Mouse (Mus musculus) lung, adult 2 months (tissue): ENCODE results near the gene Gm40193. TPM values are rescaled to one million over a fixed set of nuclear protein-coding genes. Genes with fewer than 3 reads are reported as not detected.
"Not testable (repeated sequence)": the region's sequence is repeated elsewhere in the genome, so short reads cannot be mapped to it uniquely, and the experiment has no call there.

Experiments used
- DNase-seq: peaks from one replicate; pipeline ENCODE4 v3.0.0; 2022
- H3K4me1 ChIP-seq: fragments of 200-500 bp; 2 replicates; pipeline ENCODE4 v1.6.1; 2011; ENCODE audit warnings: low read length; ENCODE audit not compliant: control insufficient read depth, insufficient read depth
- H3K4me3 ChIP-seq: fragments of 200-500 bp; replicated peaks from 2 replicates; pipeline ENCODE3; 2011; ENCODE audit warnings: low read depth, mild to moderate bottlenecking, control low read depth, low read length; ENCODE audit errors: extremely low read depth
- CTCF ChIP-seq: fragments of 200-500 bp; IDR thresholded peaks from 2 replicates; pipeline ENCODE4 v1.5.1; 2011; ENCODE audit warnings: mild to moderate bottlenecking, low read length, control low read depth; ENCODE audit not compliant: insufficient read depth
- POLR2A ChIP-seq: fragments of 200-500 bp; IDR thresholded peaks from 2 replicates; pipeline ENCODE4 v1.6.1; 2011; ENCODE audit warnings: low read depth, mild to moderate bottlenecking, control low read depth, low read length, borderline replicate concordance; ENCODE audit errors: extremely low read depth
- WGBS: fragments of 180-500 bp; shearing (Covaris S2); methylation state at CpG from one replicate; pipeline ENCODE4 v1.1.7; 2018; 5-methylcytosine and 5-hydroxymethylcytosine counted together
- polyA plus RNA-seq: library from polyadenylated mRNA; depleted of rRNA; stranded (reverse); fragments of >200 nt; gene quantifications from 2 replicates; pipeline ENCODE4 v1.2.3, GENCODE M21; 2012

Gene Gm40193
- polyA plus RNA-seq, 1 experiment = not detected

DNA sequence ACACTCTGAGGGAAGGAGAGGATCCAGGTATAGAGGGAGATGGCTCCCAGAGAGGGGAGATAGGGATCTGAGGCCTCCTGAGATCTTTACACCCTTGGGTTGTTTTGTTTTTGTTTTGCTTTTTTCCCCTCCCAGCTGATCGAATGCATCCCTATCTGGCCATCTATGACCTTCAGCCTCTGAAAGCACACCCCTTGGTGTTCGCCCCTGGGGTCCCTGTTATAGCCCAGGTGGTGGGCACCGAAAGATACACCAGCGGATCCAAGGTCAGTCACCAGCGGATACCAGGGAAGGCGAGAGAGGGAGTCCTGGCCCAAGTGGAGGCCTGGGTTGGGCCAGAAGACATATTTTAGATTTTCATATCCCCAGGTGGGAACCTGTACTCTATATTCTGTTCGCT lies 8.2 kb upstream of the Gm40193 start:
- TF ChIP-seq POLR2A = no peak
- TF ChIP-seq CTCF = no peak
- Histone ChIP-seq H3K4me1 (no peaks in the 10 kb centered on the region; the same call in 1 of the 2 replicates), H3K4me3 (no peak overlapping the region)
- WGBS = 84% methylated on average over 7 of the region's 7 CpGs
- no peak for DNase-seq

DNA sequence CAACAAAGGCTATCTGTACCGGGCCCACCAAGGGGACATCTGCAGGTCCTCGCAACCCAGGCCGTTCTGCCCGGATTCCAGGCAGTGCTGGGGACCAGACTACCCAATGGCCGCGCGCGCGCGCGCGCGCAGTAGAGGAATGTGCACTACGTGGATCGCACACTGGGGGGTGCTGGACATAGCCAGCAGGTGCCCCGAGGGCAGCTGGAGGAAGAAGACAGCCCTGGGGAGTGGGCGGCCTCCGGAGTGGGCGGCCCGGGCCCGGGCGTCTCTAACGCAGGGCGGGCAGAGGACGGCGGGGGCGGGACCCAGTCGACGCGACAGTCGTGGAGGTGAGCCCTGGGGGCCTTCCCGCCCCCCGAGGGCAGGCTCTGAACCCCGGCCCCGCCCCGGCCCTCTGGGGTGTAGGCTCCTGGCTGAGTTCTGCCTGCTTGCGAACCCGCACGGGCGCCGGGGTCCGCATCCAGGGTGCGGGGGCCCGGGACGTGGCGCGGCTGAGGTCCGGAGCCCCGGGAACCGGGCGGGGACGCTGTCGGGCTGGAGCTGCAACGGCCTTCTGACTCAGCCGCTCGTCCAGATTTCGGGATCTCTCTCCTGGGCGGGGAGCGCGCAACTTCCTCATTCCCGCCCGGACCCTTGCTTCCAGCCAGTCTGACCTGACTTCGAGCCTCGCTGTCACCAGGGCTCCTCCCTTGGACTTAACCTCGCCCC lies 7.3 kb upstream of the Gm40193 start, which contains the start of gene Pld2:
TSS of gene Pld2 (plus strand) at position 188 of the 711 bp plus-strand sequence.
- TF ChIP-seq CTCF = peak; percentile 57
- TF ChIP-seq POLR2A = peak; percentile 59; the same call in 1 of the 2 replicates
- peak within 1 kb of the TSS; percentile 70 for H3K4me3 ChIP-seq
- no peaks in the 10 kb centered on the region; the same call in 1 of the 2 replicates for H3K4me1 ChIP-seq
- DNase-seq = peak; percentile 89
- under 1% methylated on average over 62 of the region's 65 CpGs for WGBS

DNA sequence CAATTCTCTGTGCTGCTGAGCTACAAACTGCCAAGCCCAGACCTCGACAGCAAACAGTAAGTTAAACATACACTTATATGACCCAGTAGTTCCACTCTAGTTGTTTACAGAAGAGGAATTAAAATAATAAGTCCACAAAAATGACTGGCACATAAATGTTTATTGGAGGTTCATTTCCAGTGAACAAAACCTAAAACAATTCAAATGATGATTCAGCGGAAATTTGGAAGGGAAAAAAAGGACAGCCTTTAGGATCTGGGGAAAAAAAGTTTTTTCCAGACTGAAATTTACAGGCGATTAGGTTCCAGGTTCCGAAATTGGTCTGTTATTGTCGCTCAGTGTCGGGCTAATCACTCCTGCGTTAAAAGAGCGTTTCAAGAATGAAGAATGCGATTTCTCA lies 6.7 kb upstream of the Gm40193 start:
- TF ChIP-seq CTCF (no peak), POLR2A (no peak)
- WGBS = 6% methylated on average over 9 of the region's 9 CpGs
- Histone ChIP-seq H3K4me3 (peak overlapping the region; percentile 70), H3K4me1 (no peaks in the 10 kb centered on the region; the same call in 1 of the 2 replicates)
- no peak for DNase-seq

DNA sequence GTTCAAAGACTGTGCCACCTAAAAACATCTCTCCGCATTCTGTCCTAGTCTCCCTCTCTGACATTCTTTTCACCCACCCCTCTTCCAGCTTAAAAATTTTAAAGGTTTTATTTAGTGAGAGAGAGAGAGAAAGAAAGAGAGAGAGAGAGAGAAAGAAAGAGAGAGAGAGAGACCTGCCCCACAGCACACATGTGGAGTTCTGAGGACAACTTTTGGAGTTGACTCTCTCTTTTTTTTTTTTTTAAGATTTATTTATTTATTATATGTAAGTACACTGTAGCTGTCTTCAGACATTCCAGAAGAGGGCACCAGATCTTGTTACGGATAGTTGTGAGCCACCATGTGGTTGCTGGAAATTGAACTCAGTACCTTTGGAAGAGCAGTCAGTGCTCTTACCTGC lies 1.7 kb downstream of the Gm40193 start:
- not testable (repeated sequence) for H3K4me1 ChIP-seq, DNase-seq, H3K4me3 ChIP-seq
- 62% methylated on average over 2 of the region's 2 CpGs for WGBS

DNA sequence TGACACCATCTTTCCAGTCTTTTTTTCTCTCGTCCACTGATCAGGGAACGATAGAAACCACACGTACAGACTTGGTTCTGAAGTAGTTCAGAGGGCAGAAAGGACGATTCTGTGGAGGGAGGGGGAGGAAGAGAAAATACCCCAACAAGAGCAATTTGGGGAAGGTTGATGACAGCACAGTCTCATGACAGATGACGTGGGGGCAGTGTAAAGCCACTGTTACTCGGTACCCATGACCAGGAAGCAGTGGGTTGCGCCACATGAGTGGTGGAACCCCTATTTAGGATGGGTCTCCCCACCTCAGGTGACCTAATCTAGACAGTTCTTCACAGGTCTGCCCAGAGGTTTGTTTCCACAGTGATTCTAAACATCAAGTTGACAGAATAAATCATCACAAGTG lies 4.1 kb downstream of the Gm40193 start:
- TF ChIP-seq CTCF (no peak), POLR2A (no peak)
- WGBS = 77% methylated on average over 7 of the region's 7 CpGs
- H3K4me3 ChIP-seq = no peak overlapping the region
- DNase-seq = no peak
- peaks cover 2% of the 10 kb centered on the region; the same call in 1 of the 2 replicates for H3K4me1 ChIP-seq

DNA sequence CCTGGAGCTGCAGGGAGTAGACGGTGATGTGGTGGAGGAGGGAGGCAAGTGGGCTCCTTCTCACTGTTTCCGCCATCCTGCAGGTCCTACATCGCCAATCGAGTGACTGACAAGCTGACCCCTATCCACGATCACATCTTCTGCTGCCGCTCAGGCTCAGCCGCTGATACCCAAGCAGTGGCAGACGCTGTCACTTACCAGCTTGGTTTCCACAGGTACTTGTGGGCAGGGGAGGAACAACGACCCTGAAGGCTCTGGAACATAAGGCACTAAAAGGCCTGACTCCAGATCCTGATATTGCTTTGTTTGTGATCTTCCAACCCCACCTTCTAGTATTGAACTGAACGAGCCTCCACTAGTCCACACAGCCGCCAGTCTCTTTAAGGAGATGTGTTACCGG lies 6.5 kb downstream of the Gm40193 start:
- TF ChIP-seq CTCF = no peak
- no peak for TF ChIP-seq POLR2A
- DNase-seq = no peak
- 88% methylated on average over 12 of the region's 12 CpGs for WGBS
- Histone ChIP-seq H3K4me3 (no peak overlapping the region), H3K4me1 (peaks cover 2% of the 10 kb centered on the region; the same call in 1 of the 2 replicates)

DNA sequence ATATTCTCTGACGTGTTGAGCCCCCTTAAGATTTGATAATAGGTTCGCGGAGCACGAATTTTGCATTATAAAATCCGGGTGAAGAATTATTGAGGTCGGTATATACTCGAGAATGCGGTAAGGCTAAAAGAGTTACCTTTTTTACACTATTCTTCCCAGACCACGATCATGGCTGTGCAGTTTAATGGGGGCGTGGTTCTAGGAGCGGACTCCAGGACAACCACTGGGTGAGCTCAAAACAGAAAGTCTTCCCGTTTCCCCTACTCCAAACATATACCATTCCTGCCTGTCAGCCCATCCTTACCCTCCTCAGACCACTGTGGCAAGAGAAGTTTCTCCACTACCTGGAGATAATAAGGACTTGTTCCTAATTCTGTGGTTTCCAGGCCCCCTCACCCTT lies 7.0 kb downstream of the Gm40193 start:
- DNase-seq = no peak
- H3K4me3 ChIP-seq = peak overlapping the region; percentile 92
- 3% methylated on average over 12 of the region's 12 CpGs for WGBS
- TF ChIP-seq CTCF (no peak), POLR2A (no peak)
- H3K4me1 ChIP-seq = peaks cover 2% of the 10 kb centered on the region; the same call in 1 of the 2 replicates

DNA sequence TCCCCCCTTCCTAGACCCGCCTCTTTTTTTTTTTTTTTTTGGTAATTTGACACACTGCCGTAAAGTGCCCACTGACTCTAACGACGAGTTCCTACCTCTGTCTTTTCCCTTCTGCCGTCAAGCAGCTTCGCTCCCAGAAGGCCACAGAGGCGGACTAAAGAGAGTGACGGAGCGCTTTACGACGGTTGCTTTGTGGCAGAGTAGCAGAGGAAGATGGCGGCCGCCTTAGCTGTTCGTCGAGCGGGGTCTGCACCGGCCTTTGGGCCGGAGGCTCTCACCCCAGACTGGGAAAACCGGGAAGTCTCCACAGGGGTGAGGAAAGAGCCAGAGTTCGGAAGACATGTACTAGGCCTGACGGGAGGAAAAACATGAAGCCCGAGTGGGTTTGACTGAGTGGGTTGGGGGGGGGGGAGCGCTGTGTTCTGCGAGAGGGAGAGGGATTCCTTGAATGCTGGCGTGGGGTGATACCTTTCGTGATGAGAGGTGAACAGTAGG lies 7.5 kb downstream of the Gm40193 start, which contains the start of gene Psmb6:
TSS of gene Psmb6 (plus strand) at position 184 of the 495 bp plus-strand sequence.
- TF ChIP-seq POLR2A (peak; percentile 85), CTCF (no peak)
- peaks cover 2% of the 10 kb centered on the region; the same call in 1 of the 2 replicates for H3K4me1 ChIP-seq
- DNase-seq = peak; percentile 85
- WGBS = under 1% methylated on average over 25 of the region's 26 CpGs
- peak within 1 kb of the TSS; percentile 92 for H3K4me3 ChIP-seq

DNA sequence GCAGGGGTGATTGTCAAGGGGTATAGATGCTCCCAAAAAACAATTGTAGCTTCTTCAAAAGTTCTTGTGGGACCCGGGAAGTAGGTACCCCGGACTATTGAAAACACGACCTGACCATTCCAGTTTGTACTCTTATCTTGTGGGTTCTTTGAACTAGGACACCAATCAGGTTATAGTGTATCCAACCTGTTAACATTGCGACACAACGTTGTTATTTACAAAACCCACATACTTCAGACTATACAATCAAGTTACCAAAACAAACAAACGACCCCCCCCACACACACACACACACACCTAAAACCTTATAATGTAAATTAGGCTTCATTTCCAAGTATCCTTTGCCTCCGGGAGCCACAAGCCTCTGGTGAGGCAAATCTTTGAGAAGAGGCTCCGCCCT lies 8.0 kb downstream of the Gm40193 start:
- H3K4me3 ChIP-seq = peak overlapping the region; percentile 50
- peaks cover 2% of the 10 kb centered on the region; the same call in 1 of the 2 replicates for H3K4me1 ChIP-seq
- DNase-seq = no peak
- WGBS = 4% methylated on average over 8 of the region's 8 CpGs
- TF ChIP-seq CTCF (no peak), POLR2A (no peak)

DNA sequence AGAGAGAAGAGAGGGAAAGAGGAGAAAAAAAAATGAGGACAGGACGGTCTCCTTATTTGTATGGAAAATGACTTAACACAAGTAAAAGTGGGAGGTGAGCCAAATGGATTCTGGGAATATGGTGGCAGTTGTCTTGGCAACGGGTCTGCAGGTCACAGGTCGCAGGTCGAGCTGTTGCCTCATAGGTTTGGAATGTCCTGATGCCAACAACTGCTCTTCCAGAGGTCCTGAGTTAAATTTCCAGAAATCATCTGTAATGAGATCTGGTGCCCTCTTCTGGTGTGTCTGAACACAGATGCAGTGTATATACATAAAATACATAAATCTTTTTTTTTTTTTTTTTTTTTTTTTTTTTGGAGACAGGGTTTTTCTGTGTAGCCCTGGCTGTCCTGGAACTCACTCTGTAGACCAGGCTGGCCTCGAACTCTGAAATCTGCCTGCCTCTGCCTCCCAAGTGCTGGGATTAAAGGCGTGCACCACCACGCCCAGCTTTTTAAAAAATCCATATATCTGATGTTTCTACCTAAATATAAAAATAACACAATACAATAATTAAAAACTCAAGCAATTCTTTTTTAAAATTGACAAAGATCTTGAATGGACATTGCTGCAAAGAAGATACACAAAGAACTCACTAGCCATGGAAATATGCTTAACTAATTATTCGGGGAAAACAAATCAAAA lies 9.3 kb downstream of the Gm40193 start:
- DNase-seq, H3K4me3 ChIP-seq, H3K4me1 ChIP-seq: not testable (repeated sequence)
- WGBS = 85% methylated on average over 8 of the region's 8 CpGs
